Mouse (Mus musculus) skeletal muscle tissue, postnatal 0 days (tissue): ENCODE results near the gene Vmn1r184. TPM values are rescaled to one million over a fixed set of nuclear protein-coding genes. Genes with fewer than 3 reads are reported as not detected.

ENCODE experiments used
- polyA plus RNA-seq: library from polyadenylated mRNA; unstranded; fragments of >200 nt; fragmentation: Nextera tagmentation; extraction: Ambion mirVana; gene quantifications from 2 replicates; pipeline ENCODE4 v1.2.1, GENCODE M21; 2015

Gene Vmn1r184
- polyA plus RNA-seq: not detected in 2 replicates

DNA sequence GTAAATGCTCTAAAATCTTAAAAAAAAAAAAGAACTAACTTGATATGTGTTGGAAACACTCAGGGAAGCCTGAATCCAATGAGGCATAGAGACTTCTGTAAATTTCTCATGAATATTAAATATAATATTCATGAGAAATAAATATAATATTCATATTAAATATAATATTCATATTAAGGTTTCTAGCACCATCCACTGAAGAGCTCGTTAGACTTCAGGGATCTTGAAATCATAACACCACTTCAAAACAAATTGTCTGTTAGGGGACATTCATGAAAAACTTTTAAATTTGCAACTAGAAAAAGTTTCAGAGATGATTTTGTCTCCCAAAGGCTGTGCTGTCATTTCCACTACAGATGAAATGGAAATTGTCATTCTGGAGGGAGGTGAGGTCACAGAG, at the start of gene Vmn1r184:
TSS of gene Vmn1r184 (plus strand) at position 301 of the 400 bp plus-strand sequence.

GRCm38 (mm10) chr7:26306926-26307325, 46.8 kb downstream of the Vmn1r184 start, which contains the start of gene Cyp2a4:
Cyp2a4 (plus strand) TSS chr7:26307169.

Other genes starting within 250 kb of the Vmn1r184 start
- gene Cyp2b13, start 198.8 kb upstream of the Vmn1r184 start, polyA plus RNA-seq: not detected in 2 replicates
- gene Cyp2b9, start 86.9 kb upstream of the Vmn1r184 start, polyA plus RNA-seq: not detected in 2 replicates
- not detected in 2 replicates for gene Cyp2a4, start 46.8 kb downstream of the Vmn1r184 start, polyA plus RNA-seq
- gene Nlrp9c, start 143.4 kb downstream of the Vmn1r184 start, polyA plus RNA-seq: not detected in 2 replicates
- not detected in 2 replicates for gene Nlrp4a, start 174.8 kb downstream of the Vmn1r184 start, polyA plus RNA-seq